8 mouse cellular contexts compared by ENCODE assay signal in genomic region chr10:18904108-18904507, GRCm38 (mm10). TPM values are rescaled to one million over a fixed set of nuclear protein-coding genes. Genes with fewer than 3 reads are reported as not detected.
A peak's percentile ranks its signal among the peaks of the same experiment; 100 is the strongest.
DNase-seq lines count a peak whose midpoint lies in the region; ATAC-seq lines count a peak whose summit lies in the region.

No protein-coding gene starts in this region.

- DNase-seq in gastrocnemius, adult 18-20 months (ENCODE audit: low spot score) = peak; percentile 19
- no peak for DNase-seq in gastrocnemius, adult 8-10 months (ENCODE audit: low spot score in 2 of 2)
- DNase-seq in ovary, postnatal 14 days (ENCODE audit: low spot score) = peak; percentile 18
- no peak for DNase-seq in ovary, adult 18-20 months (ENCODE audit: low spot score)
- peak; percentile 24 to 44 for DNase-seq in frontal cortex, postnatal 36 days (ENCODE audit: low spot score in 2 of 2)
- peak; percentile 50 for DNase-seq in lung, postnatal 10 days
- peak; percentile 75 for DNase-seq in testis, postnatal 10 days (ENCODE audit: low spot score)

- ATAC-seq in cerebellum, adult (ENCODE audit: insufficient number of reproducible peaks, low FRiP score, low TSS enrichment) = peak; percentile 36; the same call in 1 of the 2 replicates

RNA-seq across cellular contexts. Expression of gene Perp, which starts 59.3 kb away (rescaled TPM):
- 1 to 10 TPM; 1.5 to 1.6 TPM for total RNA-seq in gastrocnemius, adult 18-20 months (2021)
- 1 to 10 TPM; 1.1 to 2.6 (median 1.5) TPM for total RNA-seq in gastrocnemius, adult 8-10 months (2022)

Comparison
In these comparisons a context has a peak if more than half of its experiments do, and no peak if none do; other contexts are left out.
1. DNase-seq: peak in gastrocnemius, adult 18-20 months (single experiment), ovary, postnatal 14 days (single experiment), frontal cortex, postnatal 36 days (2 of 2), lung, postnatal 10 days (single experiment) and testis, postnatal 10 days (single experiment); none in gastrocnemius, adult 8-10 months (0 of 2) and ovary, adult 18-20 months (single experiment).